Mouse (Mus musculus): ENCODE measurements at regions not wholly inside any gene's neighbourhood (a gene's known extent, or its start where the extent isn't known, plus 50 kb on each side); places are given as distances from the start of the nearest gene placed in this dataset.

- TF ChIP-seq CTCF (IDR thresholded peaks at IDR 0.05): no peak
- no peak for TF ChIP-seq EP300 (IDR thresholded peaks at IDR 0.05)
These were observed 67.0 kb upstream of the Vrk1 start for GRCm38 (mm10) chr12:105943077-105943433.

Data from lung, postnatal 0 days (tissue).